ENCODE assay signal across 17 mouse cellular contexts in genomic region chr5:103414542-103414941, GRCm38 (mm10). TPM values are rescaled to one million over a fixed set of nuclear protein-coding genes. Genes with fewer than 3 reads are reported as not detected.
A peak's percentile ranks its signal among the peaks of the same experiment; 100 is the strongest.
DNase-seq lines count a peak whose midpoint lies in the region; ATAC-seq lines count a peak whose summit lies in the region.
"Had no signal": no experiment of that assay in that cellular context is flagged by ENCODE, and none has a peak within 500 bp of the region (broad histone marks: within the 10 kb centered on the region; RNA-seq: fewer than 3 reads in every experiment).

No protein-coding gene starts in this region.

- no peaks in the 10 kb centered on the region for H3K36me3 ChIP-seq in kidney, embryonic 16.5 days (ENCODE audit: insufficient read depth, low read length)
- H3K36me3 ChIP-seq in midbrain, embryonic 14.5 days (ENCODE audit: control insufficient read depth, insufficient read depth, low read length): no peaks in the 10 kb centered on the region
- H3K36me3 ChIP-seq: embryonic facial prominence, embryonic 13.5 days; heart, embryonic 12.5 days; hindbrain, embryonic 12.5 days had no signal

- WGBS in kidney, embryonic 16.5 days: 46% methylated on average over 3 of the region's 3 CpGs
- WGBS in midbrain, embryonic 14.5 days: 57% methylated on average over 3 of the region's 3 CpGs

- H3K9me3 ChIP-seq in kidney, embryonic 16.5 days (ENCODE audit: low read length): no peaks in the 10 kb centered on the region
- H3K9me3 ChIP-seq in midbrain, embryonic 14.5 days (ENCODE audit: control insufficient read depth, low read length): no peaks in the 10 kb centered on the region
- H3K9me3 ChIP-seq: embryonic facial prominence, embryonic 13.5 days; forebrain, embryonic 13.5 days; heart, embryonic 12.5 days; hindbrain, embryonic 12.5 days had no signal

- H3K27me3 ChIP-seq in kidney, embryonic 16.5 days (ENCODE audit: insufficient read depth, low read length): no peaks in the 10 kb centered on the region; the same call in 1 of the 2 replicates
- H3K27me3 ChIP-seq in midbrain, embryonic 14.5 days (ENCODE audit: control insufficient read depth, insufficient read depth, low read length): no peaks in the 10 kb centered on the region
- H3K27me3 ChIP-seq: embryonic facial prominence, embryonic 13.5 days; forebrain, embryonic 13.5 days; heart, embryonic 12.5 days; hindbrain, embryonic 12.5 days had no signal

- peak; percentile 66; the same call in 1 of the 2 replicates for ATAC-seq in kidney, embryonic 16.5 days (ENCODE audit: low FRiP score, low TSS enrichment)
- no peak for ATAC-seq in midbrain, embryonic 14.5 days (ENCODE audit: low FRiP score, low TSS enrichment)
- ATAC-seq: forebrain, embryonic 13.5 days; forebrain, postnatal 0 days had no signal

- H3K9ac ChIP-seq in kidney, embryonic 16.5 days (replicated peaks; ENCODE audit: low read length): no peak overlapping the region
- no peak overlapping the region for H3K9ac ChIP-seq in midbrain, embryonic 14.5 days (replicated peaks; ENCODE audit: low read length)
- H3K9ac ChIP-seq: embryonic facial prominence, embryonic 13.5 days; forebrain, embryonic 13.5 days; forebrain, postnatal 0 days; heart, embryonic 12.5 days; hindbrain, embryonic 12.5 days had no signal

- H3K27ac ChIP-seq in kidney, embryonic 16.5 days (ENCODE audit: low read length): peak overlapping the region; percentile 58; the same call in 1 of the 2 replicates
- no peak overlapping the region for H3K27ac ChIP-seq in midbrain, embryonic 14.5 days (replicated peaks; ENCODE audit: low read depth, low read length)
- H3K27ac ChIP-seq: embryonic facial prominence, embryonic 13.5 days; forebrain, embryonic 13.5 days; hindbrain, embryonic 12.5 days had no signal

- peaks cover 34% of the 10 kb centered on the region for H3K4me1 ChIP-seq in kidney, embryonic 16.5 days (ENCODE audit: insufficient read depth, low read length)
- no peaks in the 10 kb centered on the region for H3K4me1 ChIP-seq in midbrain, embryonic 14.5 days (ENCODE audit: control insufficient read depth, insufficient read depth, low read length)
- H3K4me1 ChIP-seq: embryonic facial prominence, embryonic 13.5 days; heart, embryonic 12.5 days; hindbrain, embryonic 12.5 days had no signal

- DNase-seq in kidney, adult 8-10 months: peak; percentile 35 to 54
- DNase-seq in kidney, adult 18-20 months: no peak
- DNase-seq in kidney, postnatal 25 days: peak; percentile 38 to 55
- no peak for DNase-seq in thymus, postnatal 0 days (ENCODE audit: low spot score)
- no peak for DNase-seq in thymus, postnatal 4 days
- DNase-seq in midbrain, embryonic 14.5 days: no peak
- DNase-seq: adrenal gland, postnatal 10 days; cerebellum, adult 11-12 months; cerebellum, adult 9-11 months; cerebellum, postnatal 36 days; forebrain, postnatal 0 days; gastrocnemius, postnatal 25 days had no signal

- H3K4me2 ChIP-seq in kidney, embryonic 16.5 days (replicated peaks; ENCODE audit: low read depth, low read length): no peak overlapping the region
- H3K4me2 ChIP-seq in midbrain, embryonic 14.5 days (ENCODE audit: low read length): no peak overlapping the region
- H3K4me2 ChIP-seq: embryonic facial prominence, embryonic 13.5 days; forebrain, embryonic 13.5 days; heart, embryonic 12.5 days; hindbrain, embryonic 12.5 days had no signal

- H3K4me3 ChIP-seq in kidney, embryonic 16.5 days (ENCODE audit: low read length): no peak overlapping the region
- H3K4me3 ChIP-seq in midbrain, embryonic 14.5 days (replicated peaks; ENCODE audit: low read depth, low read length): no peak overlapping the region
- H3K4me3 ChIP-seq: embryonic facial prominence, embryonic 13.5 days; forebrain, embryonic 13.5 days; heart, embryonic 12.5 days; hindbrain, embryonic 12.5 days had no signal

RNA-seq across cellular contexts. Expression of gene Ptpn13, which starts 10.4 kb away (rescaled TPM):
- polyA plus RNA-seq in kidney, embryonic 16.5 days (2015; fragmentation: Nextera tagmentation; extraction: Ambion mirVana): 31.1 and 32.8 TPM in 2 replicates
- 4.7 and 5.6 TPM in 2 replicates for polyA plus RNA-seq in thymus, postnatal 0 days (2015; fragmentation: Nextera tagmentation; extraction: Ambion mirVana)
- 5.4 and 8.7 TPM in 2 replicates for polyA plus RNA-seq in midbrain, embryonic 14.5 days (2014; fragmentation: Nextera tagmentation; extraction: Ambion mirVana)

Comparison
In these comparisons a context has a peak if more than half of its experiments do, and no peak if none do; other contexts are left out.
1. DNase-seq: peak in kidney, adult 8-10 months (2 of 2) and kidney, postnatal 25 days (2 of 2); none in kidney, adult 18-20 months (single experiment), thymus, postnatal 0 days (single experiment), thymus, postnatal 4 days (single experiment) and midbrain, embryonic 14.5 days (single experiment).